Mouse (Mus musculus) midbrain, embryonic 13.5 days (tissue): ENCODE data around the gene Mest. TPM values are rescaled to one million over a fixed set of nuclear protein-coding genes. Genes with fewer than 3 reads are reported as not detected.

ENCODE experiments used
- ATAC-seq: fragments of 200-750 bp; cut with Nextera tagmentation; 2 replicates; pipeline ENCODE4 v1.8.0; 2017; ENCODE audit warnings: mild to moderate bottlenecking, moderate TSS enrichment, moderate library complexity
- H3K27ac ChIP-seq: fragments of 300-500 bp; sonication (generic); 2 replicates; pipeline ENCODE4 v1.5.1; 2015; ENCODE audit warnings: inconsistent platforms, mild to moderate bottlenecking, moderate library complexity
- H3K27me3 ChIP-seq: fragments of 300-500 bp; sonication (generic); 2 replicates; pipeline ENCODE4 v1.6.1; 2015; ENCODE audit warnings: mild to moderate bottlenecking, inconsistent platforms
- H3K36me3 ChIP-seq: fragments of 300-500 bp; sonication (generic); 2 replicates; pipeline ENCODE4 v1.6.1; 2015; ENCODE audit warnings: mild to moderate bottlenecking, inconsistent platforms
- H3K4me1 ChIP-seq: fragments of 300-500 bp; sonication (generic); replicated peaks from 2 replicates; pipeline ENCODE4 v1.6.1; 2015; ENCODE audit warnings: inconsistent platforms
- H3K4me2 ChIP-seq: fragments of 300-500 bp; sonication (generic); replicated peaks from 2 replicates; pipeline ENCODE4 v1.6.1; 2015; ENCODE audit warnings: moderate library complexity, mild to moderate bottlenecking, inconsistent platforms
- H3K4me3 ChIP-seq: fragments of 300-500 bp; sonication (generic); replicated peaks from 2 replicates; pipeline ENCODE4 v1.5.1; 2015; ENCODE audit warnings: mild to moderate bottlenecking, inconsistent platforms
- H3K9ac ChIP-seq: fragments of 300-500 bp; sonication (generic); replicated peaks from 2 replicates; pipeline ENCODE4 v1.6.1; 2015; ENCODE audit warnings: mild to moderate bottlenecking, inconsistent platforms
- H3K9me3 ChIP-seq: fragments of 300-500 bp; sonication (generic); 2 replicates; pipeline ENCODE4 v1.6.1; 2016; ENCODE audit warnings: mild to moderate bottlenecking, inconsistent platforms
- WGBS: fragments of 180-500 bp; shearing (Covaris S2); methylation state at CpG from one replicate; pipeline ENCODE4 v1.1.7; 2015; 5-methylcytosine and 5-hydroxymethylcytosine counted together
- polyA plus RNA-seq: library from polyadenylated mRNA; unstranded; fragments of >200 nt; fragmentation: Nextera tagmentation; extraction: Ambion mirVana; gene quantifications from 2 replicates; pipeline ENCODE4 v1.2.1, GENCODE M21; 2015

The Mest gene
- polyA plus RNA-seq = 409 and 424 TPM in 2 replicates

GRCm38 (mm10) chr6:30723331-30723730, at the start of gene Mest:
Gene Mest, plus strand, starts transcription at chr6:30723547.
- H3K36me3 ChIP-seq = no peaks in the 10 kb centered on the region
- H3K9me3 ChIP-seq = no peaks in the 10 kb centered on the region
- no peaks in the 10 kb centered on the region for H3K27me3 ChIP-seq
- no peak within 1 kb of the TSS for H3K4me2 ChIP-seq
- WGBS = 64% methylated on average over 7 of the region's 7 CpGs
- no peak for ATAC-seq
- H3K4me1 ChIP-seq = peaks cover 33% of the 10 kb centered on the region
- H3K4me3 ChIP-seq = no peak within 1 kb of the TSS
- peak within 1 kb of the TSS; percentile 93 for H3K27ac ChIP-seq
- 0 out of 2 replicates have a peak within 1 kb of the TSS, but pooled peaks have one; percentile 23 for H3K9ac ChIP-seq

DNA sequence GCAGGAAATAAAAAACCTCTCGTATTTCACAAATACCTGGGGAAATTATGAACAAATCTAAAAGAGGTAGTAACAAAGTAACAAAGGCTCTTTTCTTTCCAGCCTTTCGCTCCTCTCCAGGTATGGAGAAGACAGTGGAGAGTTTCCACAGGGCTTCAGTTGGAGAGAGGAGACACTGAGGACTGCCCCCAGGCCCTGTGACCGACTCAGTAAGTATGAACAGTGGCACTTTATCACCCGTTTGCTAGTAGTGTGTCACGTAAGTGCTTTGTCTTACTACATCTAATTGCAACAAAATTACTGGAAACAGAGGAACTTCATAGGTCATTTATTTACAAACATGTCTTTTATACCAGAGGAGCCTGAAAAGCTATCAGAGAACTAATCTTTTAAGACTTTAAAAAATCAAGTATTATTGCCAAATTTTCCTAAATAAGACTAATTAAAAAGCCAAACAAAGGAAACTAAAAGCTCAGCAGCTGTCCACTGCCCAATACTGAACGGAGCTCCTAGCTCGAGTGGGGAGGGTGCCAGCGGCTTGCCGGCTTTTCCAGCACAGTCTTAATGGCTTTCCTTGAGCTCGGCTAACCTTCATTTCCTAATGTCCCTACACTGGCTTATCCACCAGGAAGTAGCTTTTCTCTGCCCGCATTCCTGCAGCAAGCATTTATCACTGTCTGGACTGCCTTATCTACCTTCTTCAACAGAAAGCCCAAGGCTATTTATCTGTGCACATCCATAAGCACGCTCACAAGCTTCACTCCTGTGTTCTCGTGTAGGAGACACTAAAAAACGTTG, 49.4 kb upstream of the Mest start:
- no peak overlapping the region for H3K4me3 ChIP-seq
- no peaks in the 10 kb centered on the region for H3K36me3 ChIP-seq
- H3K27me3 ChIP-seq = no peaks in the 10 kb centered on the region
- no peaks in the 10 kb centered on the region for H3K9me3 ChIP-seq
- ATAC-seq = peak; percentile 49; the same call in 1 of the 2 replicates
- peak overlapping the region; percentile 33; the same call in 1 of the 2 replicates for H3K9ac ChIP-seq
- H3K4me2 ChIP-seq = peak overlapping the region; percentile 19; the same call in 1 of the 2 replicates
- H3K27ac ChIP-seq = peak overlapping the region; percentile 93
- H3K4me1 ChIP-seq = peaks cover 50% of the 10 kb centered on the region
- WGBS = 32% methylated on average over 14 of the region's 14 CpGs

- peak overlapping the region; percentile 65; the same call in 1 of the 2 replicates for H3K9ac ChIP-seq
- no peaks in the 10 kb centered on the region for H3K27me3 ChIP-seq
- H3K4me1 ChIP-seq = peaks cover 58% of the 10 kb centered on the region
- no peaks in the 10 kb centered on the region for H3K9me3 ChIP-seq
- peak; percentile 46 for ATAC-seq
- H3K4me3 ChIP-seq = no peak overlapping the region
- 27% methylated on average over 9 of the region's 9 CpGs for WGBS
- no peaks in the 10 kb centered on the region for H3K36me3 ChIP-seq
- H3K4me2 ChIP-seq = peak overlapping the region; percentile 41
- H3K27ac ChIP-seq = peak overlapping the region; percentile 93
These were observed 48.5 kb upstream of the Mest start for GRCm38 (mm10) chr6:30674714-30675280.

- H3K4me3 ChIP-seq = no peak overlapping the region
These were observed 48.0 kb upstream of the Mest start for GRCm38 (mm10) chr6:30675281-30675771.

GRCm38 (mm10) chr6:30676506-30676905, 46.8 kb upstream of the Mest start:
- no peak for ATAC-seq
- H3K9ac ChIP-seq = no peak overlapping the region
- no peaks in the 10 kb centered on the region for H3K27me3 ChIP-seq
- 88% methylated on average over 6 of the region's 6 CpGs for WGBS
- H3K36me3 ChIP-seq = no peaks in the 10 kb centered on the region
- H3K4me1 ChIP-seq = peaks cover 57% of the 10 kb centered on the region
- H3K4me2 ChIP-seq = no peak overlapping the region
- H3K9me3 ChIP-seq = no peaks in the 10 kb centered on the region
- H3K27ac ChIP-seq = no peak overlapping the region
- H3K4me3 ChIP-seq = no peak overlapping the region

More at GRCm38 (mm10) chr6:30675281-30675771, 48.0 kb upstream of the Mest start:
- 3% methylated on average over 11 of the region's 11 CpGs for WGBS
- H3K27me3 ChIP-seq = no peaks in the 10 kb centered on the region
- no peaks in the 10 kb centered on the region for H3K36me3 ChIP-seq
- peak; percentile 68 for ATAC-seq
- peaks cover 58% of the 10 kb centered on the region for H3K4me1 ChIP-seq
- peak overlapping the region; percentile 93 for H3K27ac ChIP-seq
- H3K4me2 ChIP-seq = peak overlapping the region; percentile 41
- no peaks in the 10 kb centered on the region for H3K9me3 ChIP-seq
- peak overlapping the region; percentile 65 for H3K9ac ChIP-seq

GRCm38 (mm10) chr6:30677591-30677990, 45.8 kb upstream of the Mest start:
- peak overlapping the region; percentile 76; the same call in 1 of the 2 replicates for H3K27ac ChIP-seq
- no peak for ATAC-seq
- H3K36me3 ChIP-seq = no peaks in the 10 kb centered on the region
- H3K4me2 ChIP-seq = no peak overlapping the region
- WGBS = 64% methylated on average over 9 of the region's 9 CpGs
- H3K9me3 ChIP-seq = no peaks in the 10 kb centered on the region
- peaks cover 56% of the 10 kb centered on the region for H3K4me1 ChIP-seq
- H3K4me3 ChIP-seq = no peak overlapping the region
- no peaks in the 10 kb centered on the region for H3K27me3 ChIP-seq
- no peak overlapping the region for H3K9ac ChIP-seq

DNA sequence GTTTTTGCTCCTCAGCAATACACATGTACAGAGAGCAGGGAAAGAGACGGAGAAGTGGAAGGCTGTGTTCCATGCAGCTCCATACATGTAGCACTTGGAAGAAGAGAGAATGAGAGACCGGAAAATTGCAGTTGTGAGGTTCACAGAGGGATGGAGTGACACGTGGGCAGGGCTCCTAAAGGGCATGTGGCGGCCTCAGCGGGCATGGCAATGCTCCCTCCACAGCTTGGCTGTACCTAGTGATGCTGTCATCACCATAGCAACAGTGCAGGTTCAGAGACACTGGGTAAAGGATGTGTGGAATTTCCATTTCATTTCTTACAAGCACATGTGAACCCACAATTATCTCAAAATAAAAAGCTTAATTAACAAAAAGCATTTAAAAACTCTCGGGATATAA, 44.9 kb upstream of the Mest start:
- H3K36me3 ChIP-seq = no peaks in the 10 kb centered on the region
- ATAC-seq = peak; percentile 86
- H3K4me1 ChIP-seq = peaks cover 55% of the 10 kb centered on the region
- 33% methylated on average over 6 of the region's 6 CpGs for WGBS
- no peak overlapping the region for H3K9ac ChIP-seq
- H3K4me2 ChIP-seq = no peak overlapping the region
- H3K9me3 ChIP-seq = no peaks in the 10 kb centered on the region
- H3K27ac ChIP-seq = peak overlapping the region; percentile 76
- no peak overlapping the region for H3K4me3 ChIP-seq
- no peaks in the 10 kb centered on the region for H3K27me3 ChIP-seq

DNA sequence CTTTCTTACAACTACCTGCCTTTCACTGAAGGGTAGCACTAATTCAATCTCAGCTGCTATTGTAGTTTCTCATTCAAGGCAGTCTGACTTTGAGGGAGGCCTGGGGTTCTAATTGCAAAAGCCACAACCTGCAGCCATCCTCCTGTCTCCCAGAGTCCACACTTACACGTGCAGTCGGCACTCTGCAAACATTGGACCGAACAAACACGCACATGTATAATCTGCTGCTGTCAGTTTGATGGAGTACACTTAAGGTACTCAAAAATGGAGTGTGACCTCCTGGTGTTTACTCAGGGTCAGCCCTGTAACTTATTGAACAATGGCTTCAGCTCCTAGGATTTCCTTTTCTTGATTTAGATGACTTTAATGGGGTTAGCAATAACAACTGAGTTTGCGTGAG, 43.8 kb upstream of the Mest start:
- no peak overlapping the region for H3K9ac ChIP-seq
- H3K27ac ChIP-seq = peak overlapping the region; percentile 35; the same call in 1 of the 2 replicates
- WGBS = 74% methylated on average over 5 of the region's 5 CpGs

GRCm38 (mm10) chr6:30680442-30680841, 42.9 kb upstream of the Mest start:
- H3K36me3 ChIP-seq = no peaks in the 10 kb centered on the region
- H3K9me3 ChIP-seq = no peaks in the 10 kb centered on the region
- H3K4me2 ChIP-seq = no peak overlapping the region
- H3K4me3 ChIP-seq = no peak overlapping the region
- peaks cover 37% of the 10 kb centered on the region for H3K4me1 ChIP-seq
- H3K9ac ChIP-seq = no peak overlapping the region
- H3K27ac ChIP-seq = no peak overlapping the region
- H3K27me3 ChIP-seq = no peaks in the 10 kb centered on the region
- ATAC-seq = no peak
- 89% methylated on average over 7 of the region's 7 CpGs for WGBS

More for the DNA sequence above, 43.8 kb upstream of the Mest start:
- H3K4me1 ChIP-seq = peaks cover 45% of the 10 kb centered on the region
- no peak for ATAC-seq
- H3K36me3 ChIP-seq = no peaks in the 10 kb centered on the region
- H3K9me3 ChIP-seq = no peaks in the 10 kb centered on the region
- H3K27me3 ChIP-seq = no peaks in the 10 kb centered on the region
- H3K4me3 ChIP-seq = no peak overlapping the region
- no peak overlapping the region for H3K4me2 ChIP-seq

GRCm38 (mm10) chr6:30681935-30682900, 41.1 kb upstream of the Mest start:
- Histone ChIP-seq H3K9me3 (no peaks in the 10 kb centered on the region), H3K4me1 (peaks cover 29% of the 10 kb centered on the region), H3K9ac (no peak overlapping the region), H3K4me2 (no peak overlapping the region), H3K36me3 (no peaks in the 10 kb centered on the region), H3K27me3 (no peaks in the 10 kb centered on the region), H3K27ac (no peak overlapping the region), H3K4me3 (no peak overlapping the region)
- no peak for ATAC-seq
- WGBS = 71% methylated on average over 13 of the region's 13 CpGs

DNA sequence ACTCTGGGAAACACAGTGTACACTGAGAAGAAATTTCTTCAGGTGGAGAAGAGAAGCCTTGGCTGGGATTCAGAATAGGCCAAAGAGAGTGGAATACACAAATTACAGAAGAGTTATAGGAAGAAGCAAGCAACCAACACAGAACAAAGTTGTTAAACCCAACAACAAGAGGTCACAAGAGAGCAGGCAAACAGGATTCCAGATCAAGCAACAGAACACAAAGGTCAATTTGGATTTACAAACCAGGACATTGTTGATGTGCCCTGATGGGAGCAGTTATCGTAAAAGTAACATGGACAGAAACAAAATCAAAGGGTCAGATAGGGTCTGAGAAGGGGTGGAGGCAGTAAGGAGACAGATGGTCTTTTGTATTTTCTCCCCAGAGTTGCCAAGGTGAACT, 38.8 kb upstream of the Mest start:
- Histone ChIP-seq H3K4me3 (no peak overlapping the region), H3K9me3 (no peaks in the 10 kb centered on the region), H3K4me1 (peaks cover 11% of the 10 kb centered on the region), H3K4me2 (no peak overlapping the region), H3K27me3 (no peaks in the 10 kb centered on the region), H3K9ac (no peak overlapping the region), H3K27ac (no peak overlapping the region), H3K36me3 (no peaks in the 10 kb centered on the region)
- WGBS = 91% methylated on average over 1 of the region's 1 CpGs
- no peak for ATAC-seq
